Mouse (Mus musculus) liver, adult 2 months (tissue): Measurements from ENCODE around the gene Coro6. TPM values are rescaled to one million over a fixed set of nuclear protein-coding genes. Genes with fewer than 3 reads are reported as not detected.
A peak's percentile ranks its signal among the peaks of the same experiment; 100 is the strongest.

Source experiments
- DNase-seq: peaks from one replicate; pipeline ENCODE4 v3.0.0-alpha.2; 2011; ENCODE audit warnings: low read depth, low spot score; ENCODE audit errors: extremely low read depth
- H3K27ac ChIP-seq: fragments of 200-500 bp; replicated peaks from 2 replicates; pipeline ENCODE4 v1.5.1; 2012; ENCODE audit warnings: low read depth, mild to moderate bottlenecking, control low read depth, inconsistent platforms, low read length; ENCODE audit not compliant: insufficient read depth
- H3K27me3 ChIP-seq: fragments of 200-500 bp; 2 replicates; pipeline ENCODE4 v1.6.1; 2012; ENCODE audit warnings: mild to moderate bottlenecking, moderate library complexity, low read length, inconsistent platforms; ENCODE audit not compliant: control insufficient read depth, insufficient read depth
- H3K36me3 ChIP-seq: fragments of 200-500 bp; 2 replicates; pipeline ENCODE4 v1.6.1; 2012; ENCODE audit warnings: low read length, inconsistent platforms; ENCODE audit not compliant: control insufficient read depth, insufficient read depth
- H3K4me1 ChIP-seq: fragments of 200-500 bp; 2 replicates; pipeline ENCODE4 v1.6.1; 2011; ENCODE audit warnings: low read length; ENCODE audit not compliant: control insufficient read depth, insufficient read depth
- H3K4me3 ChIP-seq: fragments of 200-500 bp; 2 replicates; pipeline ENCODE4 v1.5.1; 2011; ENCODE audit warnings: low read depth, mild to moderate bottlenecking, control low read depth, low read length, moderate library complexity; ENCODE audit not compliant: insufficient read depth
- H3K79me2 ChIP-seq: fragments of 200-500 bp; 2 replicates; pipeline ENCODE4 v1.6.1; 2012; ENCODE audit warnings: inconsistent platforms, mild to moderate bottlenecking, low read length, moderate library complexity; ENCODE audit not compliant: control insufficient read depth, insufficient read depth
- H3K9ac ChIP-seq: fragments of 200-500 bp; 2 replicates; pipeline ENCODE4 v1.6.1; 2012; ENCODE audit warnings: low read depth, mild to moderate bottlenecking, control low read depth, inconsistent platforms, low read length
- CTCF ChIP-seq: fragments of 200-500 bp; IDR thresholded peaks from 2 replicates; pipeline ENCODE4 v1.5.1; 2011; ENCODE audit warnings: low read depth, low read length, control low read depth
- POLR2A ChIP-seq: fragments of 200-500 bp; IDR thresholded peaks from 2 replicates; pipeline ENCODE4 v1.6.1; 2011; ENCODE audit warnings: low read length, control low read depth; ENCODE audit not compliant: insufficient read depth; ENCODE audit errors: extremely low read depth
- WGBS: fragments of 180-500 bp; shearing (Covaris S2); methylation state at CpG from one replicate; pipeline ENCODE4 v1.1.7; 2018; 5-methylcytosine and 5-hydroxymethylcytosine counted together
- polyA plus RNA-seq: library from polyadenylated mRNA; depleted of rRNA; stranded (reverse); fragments of >200 nt; gene quantifications from 2 replicates; pipeline ENCODE4 v1.2.3, GENCODE M21; 2012
- total RNA-seq: library from RNA; depleted of rRNA; stranded (reverse); fragments of >200 nt; gene quantifications from 2 replicates; pipeline ENCODE4 v1.2.3, GENCODE M21; 2014

The Coro6 gene
- total and polyA plus RNA-seq, 2 experiments, result 0.09 to 0.16 TPM

GRCm38 (mm10) chr11:77467157-77467556, 4.9 kb downstream of the Coro6 start:
- WGBS, result 4% methylated on average over 25 of the region's 25 CpGs

DNA sequence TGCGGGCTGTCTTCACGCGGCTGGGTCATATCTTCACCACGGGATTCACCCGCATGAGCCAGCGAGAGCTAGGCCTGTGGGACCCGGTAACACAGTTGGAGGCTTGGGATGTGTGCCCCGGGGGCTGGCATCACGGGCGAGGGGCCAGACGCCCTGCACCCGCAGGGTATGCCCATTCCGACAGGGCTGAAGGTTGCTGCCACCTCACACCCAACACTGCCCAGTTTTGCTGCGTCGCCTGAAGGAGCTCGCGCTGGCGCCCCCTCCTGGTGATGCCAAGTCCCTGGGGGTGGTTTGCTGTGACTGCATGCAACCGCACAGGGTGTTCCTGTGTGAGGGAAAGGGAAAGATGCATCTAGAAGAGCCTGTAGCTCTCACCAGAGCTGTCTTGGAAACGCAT, 5.6 kb downstream of the Coro6 start:
- TF ChIP-seq POLR2A (no peak), CTCF (peak; percentile 91)
- Histone ChIP-seq H3K4me1 (peaks cover 3% of the 10 kb centered on the region; the same call in 1 of the 2 replicates), H3K27me3 (peaks cover 2% of the 10 kb centered on the region; the same call in 1 of the 2 replicates), H3K36me3 (no peaks in the 10 kb centered on the region), H3K79me2 (no peaks in the 10 kb centered on the region), H3K4me3 (peak overlapping the region; percentile 32; the same call in 1 of the 2 replicates), H3K27ac (no peak overlapping the region), H3K9ac (no peak overlapping the region)
- WGBS, result 11% methylated on average over 20 of the region's 20 CpGs
- DNase-seq, result peak; percentile 48

More at GRCm38 (mm10) chr11:77467157-77467556, 4.9 kb downstream of the Coro6 start:
- H3K9ac ChIP-seq, result no peak overlapping the region
- H3K79me2 ChIP-seq, result no peaks in the 10 kb centered on the region
- peak overlapping the region; percentile 32; the same call in 1 of the 2 replicates for H3K4me3 ChIP-seq
- TF ChIP-seq CTCF, result peak; percentile 75
- TF ChIP-seq POLR2A, result no peak
- no peak overlapping the region for H3K27ac ChIP-seq
- peak; percentile 28 for DNase-seq
- peaks cover 3% of the 10 kb centered on the region; the same call in 1 of the 2 replicates for H3K27me3 ChIP-seq
- no peaks in the 10 kb centered on the region for H3K36me3 ChIP-seq
- peaks cover 4% of the 10 kb centered on the region; the same call in 1 of the 2 replicates for H3K4me1 ChIP-seq

DNA sequence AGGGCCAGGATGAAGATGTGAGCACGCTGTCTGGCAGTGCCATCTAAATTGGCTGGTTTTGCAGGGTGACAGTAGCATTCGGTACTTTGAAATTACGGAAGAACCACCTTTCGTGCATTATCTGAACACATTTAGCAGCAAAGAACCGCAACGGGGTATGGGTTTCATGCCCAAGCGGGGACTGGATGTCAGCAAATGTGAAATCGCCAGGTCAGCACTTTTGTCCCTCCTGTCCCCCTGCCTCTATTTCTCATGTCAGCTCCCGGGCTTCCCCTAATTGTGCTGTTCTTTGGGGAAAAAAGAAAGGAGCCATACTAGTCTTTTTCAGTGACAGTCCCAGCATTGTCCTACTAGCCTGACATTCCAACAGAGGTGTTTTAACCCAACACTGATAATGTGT, 6.2 kb downstream of the Coro6 start:
- H3K4me1 ChIP-seq, result peaks cover 3% of the 10 kb centered on the region; the same call in 1 of the 2 replicates
- no peaks in the 10 kb centered on the region for H3K27me3 ChIP-seq
- no peak overlapping the region for H3K9ac ChIP-seq
- DNase-seq, result no peak
- no peak overlapping the region for H3K4me3 ChIP-seq
- H3K36me3 ChIP-seq, result no peaks in the 10 kb centered on the region
- TF ChIP-seq CTCF (no peak), POLR2A (no peak)
- no peaks in the 10 kb centered on the region for H3K79me2 ChIP-seq
- WGBS, result 90% methylated on average over 9 of the region's 9 CpGs
- H3K27ac ChIP-seq, result no peak overlapping the region

DNA sequence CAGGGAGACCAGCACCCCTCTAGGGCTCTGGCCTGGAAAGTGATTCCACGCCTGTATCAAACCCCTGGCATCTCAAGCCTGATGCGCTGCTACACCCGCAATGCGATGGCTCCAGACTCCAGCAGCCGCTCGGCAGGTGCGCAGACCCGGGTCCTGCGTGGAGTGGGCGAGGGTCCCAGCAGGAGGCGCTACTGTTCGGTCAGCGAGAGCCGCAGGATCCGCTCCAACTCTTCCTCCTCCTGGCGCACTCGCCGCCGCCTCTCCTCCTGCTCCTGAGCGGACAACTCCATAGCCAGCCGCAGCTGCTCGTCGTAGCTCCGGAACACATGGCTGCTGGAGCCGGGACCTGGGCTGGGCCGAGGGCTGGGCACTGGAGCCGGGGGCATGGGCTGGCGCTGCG, 9.2 kb downstream of the Coro6 start:
- 93% methylated on average over 29 of the region's 29 CpGs for WGBS
- DNase-seq, result no peak
- no peak overlapping the region for H3K9ac ChIP-seq
- H3K36me3 ChIP-seq, result no peaks in the 10 kb centered on the region
- TF ChIP-seq CTCF, result no peak
- TF ChIP-seq POLR2A, result no peak
- H3K27ac ChIP-seq, result no peak overlapping the region
- no peak overlapping the region for H3K4me3 ChIP-seq
- H3K79me2 ChIP-seq, result no peaks in the 10 kb centered on the region
- H3K27me3 ChIP-seq, result no peaks in the 10 kb centered on the region
- peaks cover 3% of the 10 kb centered on the region; the same call in 1 of the 2 replicates for H3K4me1 ChIP-seq

- Histone ChIP-seq H3K9ac (no peak overlapping the region), H3K27me3 (no peaks in the 10 kb centered on the region), H3K27ac (no peak overlapping the region), H3K4me1 (0 out of 2 replicates have a peak, but pooled peaks cover 5% of the 10 kb centered on the region), H3K79me2 (no peaks in the 10 kb centered on the region), H3K4me3 (no peak overlapping the region), H3K36me3 (no peaks in the 10 kb centered on the region)
- DNase-seq, result no peak
- TF ChIP-seq CTCF (no peak), POLR2A (no peak)
- 95% methylated on average over 16 of the region's 16 CpGs for WGBS
Observed at GRCm38 (mm10) chr11:77472775-77473174, 10.6 kb downstream of the Coro6 start.

- TF ChIP-seq POLR2A, result no peak
- no peak for TF ChIP-seq CTCF
- H3K4me1 ChIP-seq, result 0 out of 2 replicates have a peak, but pooled peaks cover 5% of the 10 kb centered on the region
- H3K4me3 ChIP-seq, result no peak overlapping the region
- no peaks in the 10 kb centered on the region for H3K79me2 ChIP-seq
- DNase-seq, result no peak
- no peak overlapping the region for H3K27ac ChIP-seq
- no peaks in the 10 kb centered on the region for H3K36me3 ChIP-seq
- no peaks in the 10 kb centered on the region for H3K27me3 ChIP-seq
- WGBS, result 97% methylated on average over 14 of the region's 14 CpGs
- H3K9ac ChIP-seq, result no peak overlapping the region
Observed at GRCm38 (mm10) chr11:77476216-77476615, 14.0 kb downstream of the Coro6 start.
